Mouse (Mus musculus): ENCODE measurements around the gene Mfng.

GRCm38 (mm10) chr15:78726697-78727096 lies 46.6 kb downstream of the Mfng start:
- no peak for TF ChIP-seq CTCF (IDR thresholded peaks at IDR 0.05; ENCODE audit: low read depth)
- TF ChIP-seq EP300 (IDR thresholded peaks at IDR 0.05; ENCODE audit: low read depth): no peak

Measured in liver, embryonic 14.5 days (tissue).